Mouse (Mus musculus) testis, adult 2 months (tissue): Measurements from ENCODE around the gene Nfkb1. TPM values are rescaled to one million over a fixed set of nuclear protein-coding genes. Genes with fewer than 3 reads are reported as not detected.

ENCODE experiments used
- H3K27ac ChIP-seq: fragments of 200-500 bp; 2 replicates; pipeline ENCODE4 v1.5.1; 2012; ENCODE audit warnings: low read depth, low read length; ENCODE audit not compliant: control insufficient read depth, insufficient read depth
- H3K27me3 ChIP-seq: fragments of 200-500 bp; 2 replicates; pipeline ENCODE4 v1.6.1; 2012; ENCODE audit warnings: mild to moderate bottlenecking, low read length, moderate library complexity; ENCODE audit not compliant: control insufficient read depth, insufficient read depth
- H3K36me3 ChIP-seq: fragments of 200-500 bp; 2 replicates; pipeline ENCODE4 v1.6.1; 2012; ENCODE audit warnings: mild to moderate bottlenecking, low read length; ENCODE audit not compliant: control insufficient read depth, insufficient read depth
- H3K4me1 ChIP-seq: fragments of 200-500 bp; 2 replicates; pipeline ENCODE4 v1.6.1; 2012; ENCODE audit warnings: low read length; ENCODE audit not compliant: control insufficient read depth, insufficient read depth
- H3K4me3 ChIP-seq: fragments of 200-500 bp; 2 replicates; pipeline ENCODE4 v1.5.1; 2012; ENCODE audit warnings: low read depth, mild to moderate bottlenecking, low read length, moderate library complexity, mixed read lengths; ENCODE audit not compliant: control insufficient read depth
- CTCF ChIP-seq: fragments of 200-500 bp; IDR thresholded peaks from 2 replicates; pipeline ENCODE4 v1.5.1; 2012; ENCODE audit warnings: low read depth, mild to moderate bottlenecking, inconsistent platforms, low read length, moderate library complexity; ENCODE audit not compliant: control insufficient read depth, insufficient read depth, insufficient replicate concordance
- POLR2A ChIP-seq: fragments of 200-500 bp; IDR thresholded peaks from 2 replicates; pipeline ENCODE4 v1.6.1; 2012; ENCODE audit warnings: low read depth, mild to moderate bottlenecking, inconsistent platforms, low read length, moderate library complexity; ENCODE audit not compliant: control insufficient read depth
- polyA plus RNA-seq: library from polyadenylated mRNA; depleted of rRNA; stranded (reverse); fragments of >200 nt; gene quantifications from 2 replicates; pipeline ENCODE4 v1.2.3, GENCODE M21; 2012

Gene Nfkb1
- polyA plus RNA-seq, 1 experiment = 13.4 TPM

DNA sequence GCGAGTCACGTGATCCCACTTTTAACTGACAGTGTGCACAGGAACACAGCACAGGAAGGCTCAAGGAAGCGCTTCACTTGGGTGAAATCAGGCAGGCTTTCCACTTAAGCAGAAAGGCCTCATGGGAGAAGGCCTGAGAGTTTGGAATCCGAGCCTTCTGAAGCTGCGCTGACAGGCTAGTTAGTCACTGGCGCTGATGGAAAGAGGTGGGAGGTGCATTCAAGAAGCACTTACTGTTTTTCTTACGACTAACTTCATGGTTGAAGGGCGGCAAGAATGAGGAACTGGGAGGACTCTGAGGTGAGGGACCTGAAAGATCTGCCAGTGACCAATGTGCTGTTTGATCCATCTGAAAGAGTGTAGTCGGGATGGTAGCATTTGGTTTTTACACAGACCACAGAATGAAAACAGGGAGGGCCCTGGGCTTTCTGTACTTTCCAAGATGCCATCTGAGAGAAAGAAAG is 62.6 kb downstream of the Nfkb1 start:
- TF ChIP-seq CTCF (no peak), POLR2A (no peak)
- Histone ChIP-seq H3K27ac (no peak overlapping the region), H3K4me3 (no peak overlapping the region), H3K36me3 (no peaks in the 10 kb centered on the region), H3K27me3 (no peaks in the 10 kb centered on the region), H3K4me1 (no peaks in the 10 kb centered on the region)

DNA sequence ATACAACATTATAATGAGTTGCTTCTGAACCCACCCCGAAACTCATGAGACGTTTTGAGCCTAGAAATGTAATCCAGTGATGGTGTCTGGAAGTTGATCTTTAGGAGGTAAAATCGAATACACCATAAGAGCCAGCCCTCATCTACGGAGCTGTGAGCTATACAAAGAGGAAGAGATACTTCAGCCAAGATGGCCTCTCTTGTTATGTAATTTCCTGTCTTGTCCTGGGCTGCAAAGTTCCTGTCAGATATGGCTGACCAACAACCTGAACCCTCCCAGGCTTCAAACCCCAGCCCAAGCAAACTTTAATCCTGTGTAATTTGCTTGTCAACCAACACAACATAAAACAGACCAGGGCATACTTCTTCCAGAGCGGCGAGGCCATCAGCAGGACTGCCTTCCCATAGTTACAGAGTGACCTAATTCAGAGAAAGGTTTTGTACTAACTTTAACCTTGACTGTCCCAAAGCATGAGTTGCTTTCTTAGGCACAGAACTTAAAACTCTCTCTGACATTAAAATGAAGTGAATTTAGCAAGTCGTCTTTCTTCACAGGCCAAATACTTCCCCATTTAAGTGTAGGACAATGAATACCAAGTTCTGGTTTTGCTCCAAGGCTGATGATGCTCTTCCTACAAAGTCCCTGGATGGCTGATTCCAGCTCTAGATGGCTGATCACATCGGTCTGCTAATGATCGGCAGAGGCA is 63.2 kb downstream of the Nfkb1 start:
- no peaks in the 10 kb centered on the region for H3K27me3 ChIP-seq
- H3K27ac ChIP-seq = no peak overlapping the region
- no peaks in the 10 kb centered on the region for H3K36me3 ChIP-seq
- no peak overlapping the region for H3K4me3 ChIP-seq
- H3K4me1 ChIP-seq = no peaks in the 10 kb centered on the region
- no peak for TF ChIP-seq POLR2A
- TF ChIP-seq CTCF = no peak

DNA sequence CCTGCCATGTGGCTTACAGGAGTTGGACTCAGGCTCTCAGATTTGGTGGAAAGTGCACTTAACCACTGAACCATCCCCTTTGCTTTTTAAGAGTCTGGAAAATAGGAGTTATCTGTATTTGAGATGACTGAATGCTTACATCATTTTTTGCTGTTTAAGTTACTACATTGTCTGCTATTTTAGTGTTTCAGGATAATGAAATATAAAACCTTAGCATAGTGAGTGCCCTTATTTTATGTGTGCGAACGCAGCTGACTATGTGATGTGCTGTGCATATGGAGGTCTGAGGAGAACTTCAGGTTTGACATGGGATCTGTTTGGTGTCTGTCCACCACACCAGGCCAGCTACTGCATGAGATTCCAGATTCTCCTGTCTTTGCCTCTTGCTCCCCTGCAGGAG is 66.1 kb downstream of the Nfkb1 start:
- no peaks in the 10 kb centered on the region for H3K27me3 ChIP-seq
- TF ChIP-seq POLR2A = no peak
- TF ChIP-seq CTCF = no peak
- H3K36me3 ChIP-seq = no peaks in the 10 kb centered on the region
- no peak overlapping the region for H3K4me3 ChIP-seq
- H3K4me1 ChIP-seq = no peaks in the 10 kb centered on the region
- no peak overlapping the region for H3K27ac ChIP-seq

DNA sequence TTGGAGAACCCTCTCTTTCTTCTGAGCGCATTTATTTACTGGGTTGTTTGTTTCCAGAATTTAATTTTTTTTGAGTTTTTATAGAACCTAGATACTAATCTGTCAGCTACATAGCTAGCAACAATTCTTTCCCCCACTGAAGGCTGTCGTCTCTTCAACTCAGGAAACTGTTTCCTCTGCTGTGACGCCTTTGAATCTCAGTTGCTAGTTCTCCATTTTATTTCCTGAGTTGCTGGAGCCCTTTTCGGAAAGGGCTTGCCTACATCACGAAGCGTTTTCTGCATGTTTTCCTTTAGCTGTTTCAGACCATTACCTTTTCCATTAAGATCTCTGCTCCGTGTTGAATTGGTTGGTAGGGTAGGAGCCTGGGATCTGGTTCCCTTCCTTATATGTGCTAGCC is 74.6 kb downstream of the Nfkb1 start:
- no peaks in the 10 kb centered on the region for H3K27me3 ChIP-seq
- TF ChIP-seq POLR2A (no peak), CTCF (no peak)
- H3K4me3 ChIP-seq = no peak overlapping the region
- H3K27ac ChIP-seq = no peak overlapping the region
- H3K36me3 ChIP-seq = no peaks in the 10 kb centered on the region
- no peaks in the 10 kb centered on the region for H3K4me1 ChIP-seq

DNA sequence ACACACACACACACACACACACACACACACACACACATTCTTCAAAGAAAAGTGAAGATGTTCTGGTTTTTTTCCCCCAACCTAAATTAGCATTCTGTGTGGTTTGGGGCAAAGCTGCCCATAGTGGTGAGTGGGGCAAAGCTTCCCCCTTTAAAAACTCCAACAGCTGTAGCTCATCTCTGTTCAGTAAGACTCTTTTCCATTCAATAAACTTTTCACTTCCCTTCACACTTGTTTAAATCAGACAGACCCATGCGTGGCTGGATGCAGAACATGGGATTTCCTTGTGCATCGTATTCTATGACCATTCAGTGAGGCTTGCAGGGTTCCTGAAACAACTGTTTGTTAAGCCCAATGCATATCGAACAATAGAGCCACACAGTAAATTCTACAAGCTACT is 77.0 kb downstream of the Nfkb1 start:
- H3K4me3 ChIP-seq = no peak overlapping the region
- H3K27ac ChIP-seq = no peak overlapping the region
- no peaks in the 10 kb centered on the region for H3K27me3 ChIP-seq
- H3K36me3 ChIP-seq = no peaks in the 10 kb centered on the region
- TF ChIP-seq CTCF (no peak), POLR2A (no peak)
- peaks cover 4% of the 10 kb centered on the region for H3K4me1 ChIP-seq

DNA sequence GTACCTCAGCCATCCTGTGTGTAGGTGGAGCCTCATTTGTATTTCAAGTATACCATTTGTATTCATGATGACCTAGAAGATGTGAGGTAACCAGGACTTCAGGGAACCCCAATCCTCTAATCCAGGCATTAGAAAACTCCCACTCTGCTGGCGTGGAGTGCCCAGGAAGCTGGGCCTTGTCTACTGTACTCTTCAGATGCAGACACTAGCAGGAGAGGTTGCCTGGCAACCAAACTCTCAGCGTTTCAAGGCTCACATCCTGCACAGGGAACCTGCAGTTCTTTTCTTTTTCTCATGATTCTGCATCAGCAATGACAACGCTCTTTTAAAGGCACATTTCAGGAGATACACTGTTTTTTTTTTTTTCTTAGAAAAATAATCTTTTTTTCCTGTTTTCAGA is 81.1 kb downstream of the Nfkb1 start:
- Histone ChIP-seq H3K27ac (no peak overlapping the region), H3K4me3 (no peak overlapping the region), H3K27me3 (no peaks in the 10 kb centered on the region), H3K4me1 (peaks cover 4% of the 10 kb centered on the region), H3K36me3 (no peaks in the 10 kb centered on the region)
- TF ChIP-seq CTCF (no peak), POLR2A (no peak)

DNA sequence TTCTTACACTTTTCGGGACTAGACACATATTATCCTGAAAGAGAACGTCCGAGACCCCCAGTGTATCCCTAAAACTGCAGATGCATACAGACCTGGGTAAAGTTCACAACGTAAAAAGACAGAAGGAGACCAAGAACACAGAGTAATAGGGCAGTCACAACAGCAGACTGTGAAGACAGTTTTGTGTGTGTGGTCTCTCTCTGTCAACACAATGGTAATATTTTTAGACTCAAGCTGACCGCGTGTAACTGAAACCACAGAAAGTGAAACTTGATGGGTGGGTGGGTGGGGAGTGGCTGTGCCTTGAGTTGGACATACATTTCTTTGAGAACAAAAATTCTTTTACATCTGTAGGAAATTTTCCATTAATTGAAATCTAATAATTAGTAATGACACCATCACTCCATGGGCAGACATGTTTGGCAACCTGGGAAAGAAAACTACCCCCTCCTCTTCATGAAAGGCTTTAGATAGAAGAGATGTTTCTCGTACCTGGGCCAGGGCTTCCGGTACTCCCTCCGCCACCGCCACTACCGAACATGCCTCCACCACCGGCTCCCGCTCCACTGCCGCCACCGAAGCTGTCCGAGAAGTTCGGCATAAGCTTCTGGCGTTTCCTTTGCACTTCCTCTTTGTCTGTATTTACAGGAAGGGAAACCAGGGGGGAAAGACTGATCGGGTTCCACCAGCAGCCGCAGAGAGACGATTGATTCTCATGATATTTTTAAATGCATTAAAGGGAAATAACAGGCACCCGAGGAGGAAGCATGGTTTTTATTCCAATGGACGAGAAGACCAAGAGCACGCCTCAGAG is 83.5 kb downstream of the Nfkb1 start:
- no peaks in the 10 kb centered on the region for H3K27me3 ChIP-seq
- TF ChIP-seq CTCF (no peak), POLR2A (no peak)
- peaks cover 4% of the 10 kb centered on the region for H3K4me1 ChIP-seq
- H3K4me3 ChIP-seq = no peak overlapping the region
- no peaks in the 10 kb centered on the region for H3K36me3 ChIP-seq
- H3K27ac ChIP-seq = no peak overlapping the region
